Mouse (Mus musculus) layer of hippocampus, adult 2 months (tissue): ENCODE data around the gene Arhgap32. TPM values are rescaled to one million over a fixed set of nuclear protein-coding genes. Genes with fewer than 3 reads are reported as not detected.

Experiments used
- DNase-seq, 2 experiments: peaks; one replicate each; pipeline ENCODE4 v3.0.0; 2022; ENCODE audit warnings: low spot score in 2 of 2
- H3K27ac ChIP-seq: fragments of 200-600 bp; 2 replicates; pipeline ENCODE4 v1.8.1; 2022
- H3K4me3 ChIP-seq: fragments of 200-600 bp; 2 replicates; pipeline ENCODE4 v1.8.1; 2022; ENCODE audit warnings: mild to moderate bottlenecking
- CTCF ChIP-seq: fragments of 200-600 bp; conservative IDR thresholded peaks from 2 replicates; pipeline ENCODE4 v1.8.1; 2022; ENCODE audit warnings: antibody characterized with exemption, mild to moderate bottlenecking, moderate library complexity
- total RNA-seq, 2 experiments: library from RNA; stranded (reverse); gene quantifications; 2 replicates each; pipeline ENCODE4 v1.2.3; 2021

Arhgap32 gene
- total RNA-seq, 2 experiments from 2014 or later: 226 to 232 TPM

DNA sequence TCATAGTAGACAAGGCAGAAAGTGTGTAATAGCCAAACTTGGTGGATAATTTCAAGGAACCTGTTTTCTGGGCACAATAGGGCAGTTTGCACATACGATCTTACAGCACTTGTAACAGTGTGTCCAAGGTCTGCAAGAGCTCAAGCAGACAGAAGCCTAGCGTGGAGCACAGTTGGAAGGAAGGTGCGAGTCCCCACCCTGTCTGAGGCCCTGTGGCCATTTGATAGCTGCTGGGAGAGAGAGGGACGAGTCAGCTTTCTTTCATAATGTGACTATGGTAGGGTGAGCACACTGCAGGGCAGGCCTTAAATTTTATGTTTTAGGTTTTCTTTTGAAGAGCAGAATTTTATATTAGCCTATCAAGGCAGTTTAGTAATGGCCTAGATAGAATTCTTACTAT is 117.7 kb downstream of the Arhgap32 start:
- DNase-seq: no peak
- no peak for TF ChIP-seq CTCF
- Histone ChIP-seq H3K4me3 (no peak overlapping the region), H3K27ac (no peak overlapping the region)

DNA sequence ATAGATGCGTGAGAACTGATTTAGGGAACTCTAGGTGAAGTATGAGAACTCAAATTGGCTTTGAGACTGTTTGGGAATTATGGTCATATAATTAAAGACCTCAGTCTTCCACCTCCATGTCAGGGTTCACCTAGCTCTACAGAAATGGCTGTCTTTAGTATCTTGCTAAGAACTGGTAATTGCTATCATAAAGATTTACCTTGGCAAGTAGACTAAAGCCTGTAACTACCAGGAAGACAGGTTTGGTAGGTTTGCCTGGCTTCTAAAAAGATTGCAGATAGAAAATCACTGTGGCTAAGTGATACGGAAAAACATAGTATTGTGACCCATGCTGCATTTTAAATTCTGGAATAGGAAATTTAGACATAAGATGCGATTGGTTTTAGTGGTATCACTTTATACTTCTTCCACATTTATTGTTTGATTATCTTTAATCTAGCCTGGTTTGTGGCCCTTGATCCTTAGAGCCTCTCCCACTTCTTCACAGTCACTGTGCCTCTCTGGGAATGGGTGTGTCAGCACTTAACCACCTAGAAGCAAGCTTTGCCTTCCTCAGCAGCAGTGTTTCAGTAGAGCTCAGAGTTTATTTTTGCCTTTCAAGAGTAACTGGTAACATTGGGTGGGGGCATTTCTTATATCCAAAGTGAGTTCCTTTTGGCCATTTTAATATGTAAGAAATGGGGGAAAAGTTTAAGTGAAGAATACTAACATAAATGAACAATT is 119.0 kb downstream of the Arhgap32 start:
- Histone ChIP-seq H3K27ac (no peak overlapping the region), H3K4me3 (no peak overlapping the region)
- no peak for TF ChIP-seq CTCF
- DNase-seq: no peak

DNA sequence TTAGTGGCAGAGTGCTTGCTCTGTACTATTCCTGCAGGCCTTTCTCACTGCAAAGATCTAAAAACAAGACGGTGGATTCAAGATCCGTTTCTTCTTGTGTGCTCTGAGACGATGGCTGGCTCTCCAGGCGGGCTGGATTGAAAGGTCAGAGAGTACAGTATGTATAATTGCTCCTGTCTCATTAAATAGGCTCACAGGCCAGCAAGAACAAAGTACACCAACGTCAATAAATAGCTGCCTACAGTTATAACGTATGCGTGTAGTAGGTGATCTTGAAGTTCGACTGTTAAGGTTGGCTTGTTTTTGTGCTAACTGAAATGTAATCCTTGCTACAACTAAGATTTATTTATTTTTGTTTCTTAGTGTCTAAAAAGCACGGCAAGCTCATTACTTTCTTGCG is 123.0 kb downstream of the Arhgap32 start:
- TF ChIP-seq CTCF: no peak
- no peak overlapping the region for H3K27ac ChIP-seq
- no peak for DNase-seq
- no peak overlapping the region for H3K4me3 ChIP-seq

DNA sequence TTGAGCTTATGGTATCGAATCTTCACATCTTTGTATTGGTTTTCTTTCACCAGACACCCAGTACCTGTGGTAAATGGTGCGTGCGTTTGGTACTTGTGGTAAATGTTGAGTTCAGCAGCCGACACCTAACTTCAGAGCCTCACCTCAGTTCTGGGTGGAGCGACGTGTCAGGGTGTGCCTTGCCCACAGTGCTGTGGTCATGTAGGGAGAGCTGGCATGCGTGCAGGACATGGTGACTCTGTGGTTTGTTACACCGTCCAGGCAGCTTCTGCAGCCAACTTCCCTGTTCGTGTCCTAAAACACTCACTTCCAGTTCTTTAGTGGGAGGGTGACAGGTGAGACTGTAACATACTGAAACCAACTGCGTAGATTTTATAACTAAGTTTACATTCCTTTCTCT is 123.5 kb downstream of the Arhgap32 start:
- Histone ChIP-seq H3K27ac (no peak overlapping the region), H3K4me3 (no peak overlapping the region)
- DNase-seq: no peak
- no peak for TF ChIP-seq CTCF

DNA sequence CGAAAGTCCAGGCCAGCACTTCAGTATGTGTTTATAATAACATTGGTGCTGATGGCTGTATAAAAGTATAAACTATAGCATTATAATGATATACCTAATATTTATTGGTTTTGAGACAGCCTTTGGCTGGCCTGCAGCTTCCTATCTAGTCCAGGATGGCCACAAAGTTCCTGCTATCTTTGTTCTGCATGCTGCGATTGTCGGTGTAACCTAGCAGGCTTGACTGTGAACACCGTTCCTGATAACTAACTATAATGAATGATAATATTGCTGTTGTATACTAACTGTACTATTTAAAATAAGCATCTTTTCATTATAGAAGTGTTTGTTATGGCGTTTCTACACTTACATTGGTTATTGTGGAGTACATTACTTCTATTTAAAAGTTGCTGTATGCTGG is 124.5 kb downstream of the Arhgap32 start:
- no peak overlapping the region for H3K27ac ChIP-seq
- H3K4me3 ChIP-seq: no peak overlapping the region
- no peak for DNase-seq
- TF ChIP-seq CTCF: no peak

DNA sequence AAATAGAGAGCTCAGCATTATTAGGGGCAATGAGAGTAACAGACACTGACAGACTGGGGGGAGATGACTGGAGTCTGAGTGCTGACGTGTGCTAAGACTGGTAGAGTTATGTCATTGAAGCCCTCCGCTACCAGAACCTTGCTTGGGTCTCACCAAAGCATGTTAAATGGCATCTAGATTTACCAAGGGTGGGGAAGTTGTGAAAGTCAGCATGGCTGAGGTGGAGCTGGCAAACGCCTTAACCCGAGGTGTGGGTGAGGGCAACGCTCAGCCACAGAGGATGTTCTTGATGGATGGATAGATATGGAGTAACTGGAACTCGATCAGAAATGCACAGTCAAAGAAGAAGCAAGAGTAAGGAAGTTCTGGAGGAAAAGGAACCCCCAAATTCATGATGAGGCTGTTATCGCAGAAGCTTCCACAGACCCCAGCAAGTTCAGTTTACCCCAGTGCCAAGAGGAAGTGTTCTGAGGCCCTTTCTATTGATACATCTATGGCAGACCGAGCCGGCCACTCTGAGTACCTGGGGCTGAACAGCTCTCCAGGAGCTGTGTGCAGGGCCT is 125.8 kb downstream of the Arhgap32 start:
- TF ChIP-seq CTCF: no peak
- Histone ChIP-seq H3K4me3 (no peak overlapping the region), H3K27ac (no peak overlapping the region)
- DNase-seq: no peak

DNA sequence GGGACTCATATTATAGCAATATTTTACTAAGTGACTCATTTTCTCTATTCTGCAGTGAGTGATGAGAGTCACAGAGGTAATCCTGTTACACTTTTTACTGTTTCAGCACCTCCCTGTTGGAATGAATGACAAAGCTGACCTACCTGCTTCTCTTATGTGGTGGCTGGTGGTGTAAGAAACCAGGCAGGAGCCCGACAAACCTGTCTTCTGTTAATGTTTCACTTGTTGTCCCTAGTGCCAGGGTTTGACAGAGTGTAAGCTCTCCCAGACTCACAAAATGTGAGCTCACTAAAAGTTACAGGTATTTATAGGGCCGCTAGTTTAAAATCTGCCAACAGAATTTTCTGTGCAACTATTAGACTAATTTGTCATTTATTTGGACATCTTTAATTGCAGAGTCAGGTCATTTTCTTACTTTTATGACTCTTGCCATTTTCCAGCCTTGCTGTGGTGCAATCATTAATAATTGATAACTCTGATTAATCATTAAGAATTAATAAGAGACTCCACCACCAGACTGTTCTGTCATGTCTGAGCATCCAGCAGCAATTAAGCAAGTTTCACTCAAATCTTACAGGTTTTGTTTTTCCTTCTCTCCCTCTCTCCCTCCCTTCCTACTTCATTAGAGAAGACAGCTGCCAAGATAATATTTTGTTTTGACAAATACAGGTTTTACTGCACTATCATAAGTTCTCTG is 127.1 kb downstream of the Arhgap32 start:
- no peak overlapping the region for H3K27ac ChIP-seq
- TF ChIP-seq CTCF: no peak
- H3K4me3 ChIP-seq: no peak overlapping the region
- DNase-seq: no peak

DNA sequence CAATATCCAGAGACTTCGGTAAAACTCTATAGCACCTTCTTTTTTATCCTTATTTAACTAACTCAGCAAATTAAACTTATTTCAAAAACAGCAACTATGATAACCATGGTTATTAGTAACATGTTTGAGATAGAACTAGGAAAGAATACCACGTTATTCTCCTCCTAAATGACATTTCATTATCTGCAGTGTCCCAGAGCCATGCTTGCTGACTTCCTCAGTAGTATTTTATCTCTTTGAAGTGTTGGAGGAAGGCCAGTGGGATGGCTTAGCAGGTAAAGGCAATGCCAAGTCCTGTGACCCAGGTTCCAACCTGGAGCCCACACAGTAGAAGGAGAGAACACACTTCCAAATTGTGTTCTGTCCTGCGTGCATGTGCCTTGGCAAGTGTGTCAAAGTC is 129.3 kb downstream of the Arhgap32 start:
- DNase-seq: no peak
- H3K4me3 ChIP-seq: no peak overlapping the region
- TF ChIP-seq CTCF: no peak
- H3K27ac ChIP-seq: no peak overlapping the region

DNA sequence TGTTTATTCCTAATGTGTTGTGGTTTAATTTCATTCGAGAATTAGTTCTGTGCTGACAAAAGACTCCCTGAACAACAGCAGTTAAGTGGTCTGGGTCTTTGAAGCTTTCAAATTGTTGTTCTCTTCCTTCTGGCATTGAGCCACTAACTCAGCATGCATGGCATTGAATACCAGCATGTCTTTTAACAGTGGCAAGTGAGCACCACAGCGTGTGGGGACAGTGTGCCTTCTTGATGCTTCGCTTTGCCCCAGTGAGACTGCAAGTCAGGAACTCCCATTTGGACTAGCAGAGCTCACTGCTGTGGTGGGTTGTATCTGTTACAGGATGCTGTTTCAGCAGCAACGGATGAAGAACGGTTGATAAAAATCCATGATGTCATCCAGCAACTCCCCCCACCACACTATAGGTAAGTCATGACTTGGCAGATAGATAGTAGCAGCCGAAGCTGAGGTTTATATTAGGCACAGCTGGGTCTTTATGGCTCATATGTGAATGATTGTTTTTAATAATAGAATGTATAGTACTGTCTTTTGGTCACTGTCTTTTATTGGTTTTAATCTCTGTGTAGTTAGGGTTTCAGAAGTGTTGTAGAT is 130.3 kb downstream of the Arhgap32 start:
- Histone ChIP-seq H3K4me3 (no peak overlapping the region), H3K27ac (no peak overlapping the region)
- TF ChIP-seq CTCF: no peak
- no peak for DNase-seq

DNA sequence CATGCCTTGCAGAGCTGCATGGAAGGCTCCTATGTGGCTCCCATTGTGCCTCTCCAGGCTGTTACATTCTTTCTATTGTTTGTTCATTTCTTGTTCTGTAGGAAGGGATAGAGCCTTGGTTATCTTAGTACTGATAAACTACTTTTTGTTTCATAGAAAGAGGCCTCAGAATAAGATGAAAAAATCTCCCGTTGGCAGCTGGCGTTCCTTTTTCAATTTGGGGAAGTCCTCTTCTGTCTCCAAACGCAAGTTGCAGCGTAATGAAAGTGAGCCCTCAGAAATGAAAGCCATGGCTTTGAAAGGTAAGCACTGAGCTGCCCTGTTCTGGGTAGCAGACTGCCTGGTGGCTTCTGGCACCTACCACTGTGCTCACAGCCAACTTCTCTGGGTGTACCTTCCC is 134.6 kb downstream of the Arhgap32 start:
- Histone ChIP-seq H3K27ac (no peak overlapping the region), H3K4me3 (no peak overlapping the region)
- TF ChIP-seq CTCF: no peak
- DNase-seq: no peak

DNA sequence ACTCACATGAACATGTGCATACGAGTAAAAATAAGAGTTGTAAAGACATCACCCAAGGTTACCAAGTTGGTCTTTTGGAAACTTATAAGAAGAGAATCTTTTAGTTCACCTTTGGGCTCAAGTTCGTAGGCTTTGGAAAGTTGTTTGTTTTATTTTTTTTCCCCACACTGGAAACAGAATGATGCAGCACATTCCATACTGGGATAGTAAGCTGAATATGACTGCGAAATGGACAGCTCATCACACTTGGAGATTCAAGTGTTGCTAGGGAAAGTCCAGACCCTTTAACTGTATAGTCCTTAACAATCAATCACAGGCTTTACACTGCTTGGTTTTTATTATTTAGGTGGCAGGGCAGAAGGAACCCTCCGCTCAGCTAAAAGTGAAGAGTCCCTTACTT is 137.8 kb downstream of the Arhgap32 start:
- H3K27ac ChIP-seq: no peak overlapping the region
- no peak for DNase-seq
- no peak for TF ChIP-seq CTCF
- no peak overlapping the region for H3K4me3 ChIP-seq

DNA sequence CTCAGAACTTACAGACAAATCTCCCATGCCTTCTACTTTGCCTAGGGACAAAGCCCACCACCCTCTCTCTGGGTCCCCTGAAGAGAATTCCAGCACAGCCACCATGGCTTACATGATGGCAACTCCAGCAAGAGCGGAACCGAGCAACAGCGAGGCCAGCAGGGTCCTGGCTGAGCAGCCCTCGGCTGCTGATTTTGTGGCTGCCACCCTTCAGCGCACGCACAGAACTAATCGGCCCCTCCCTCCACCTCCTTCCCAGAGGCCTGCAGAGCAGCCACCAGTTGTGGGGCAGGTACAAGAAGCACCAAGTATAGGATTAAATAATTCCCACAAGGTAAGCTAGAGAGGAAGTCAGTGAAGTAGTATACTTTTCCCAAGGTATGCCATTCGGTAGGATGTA is 141.4 kb downstream of the Arhgap32 start:
- TF ChIP-seq CTCF: no peak
- no peak for DNase-seq
- Histone ChIP-seq H3K27ac (no peak overlapping the region), H3K4me3 (no peak overlapping the region)

DNA sequence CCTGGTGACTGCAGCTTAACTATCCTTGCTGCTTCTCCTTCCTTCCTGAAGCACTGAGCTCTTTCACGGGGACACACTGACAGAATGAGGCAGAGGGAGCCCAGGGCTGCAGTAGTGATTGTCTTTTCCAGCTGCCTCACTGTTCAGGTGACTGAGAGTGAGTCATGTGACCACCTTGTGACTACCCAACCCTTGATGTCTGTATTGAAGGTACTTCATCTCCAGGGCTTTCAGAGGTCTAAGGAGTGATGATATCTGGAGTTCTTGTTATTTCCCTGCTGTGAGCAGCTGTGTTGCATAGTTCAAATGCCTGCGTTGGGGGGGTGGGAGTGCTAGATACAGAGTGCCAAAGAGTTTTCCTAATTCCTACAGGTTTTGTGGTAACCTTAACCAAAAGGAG is 141.9 kb downstream of the Arhgap32 start:
- Histone ChIP-seq H3K4me3 (no peak overlapping the region), H3K27ac (no peak overlapping the region)
- no peak for TF ChIP-seq CTCF
- DNase-seq: no peak
